Mouse (Mus musculus) MEL (cell line): ENCODE measurements around the gene Cers6.

Experiments
- CHD2 ChIP-seq: IDR thresholded peaks from 2 replicates; pipeline ENCODE4 v1.6.1; 2011; ENCODE audit warnings: low read length, improper control_type of control experiment
- CTCF ChIP-seq, 3 experiments: IDR thresholded peaks in 2 of 3; conservative IDR thresholded peaks in 1 of 3; 2 replicates each; pipeline ENCODE4 v1.5.1; 2011 to 2012; ENCODE audit warnings: low read length in 3 of 3, low read depth in 2 of 3, mild to moderate bottlenecking in 2 of 3, improper control_type of control experiment in 1 of 3, inconsistent platforms in 1 of 3, mixed read lengths in 1 of 3, moderate library complexity in 1 of 3; ENCODE audit not compliant: control insufficient read depth in 1 of 3, insufficient read depth in 1 of 3, poor library complexity in 1 of 3, severe bottlenecking in 1 of 3
- E2F4 ChIP-seq: IDR thresholded peaks from 2 replicates; pipeline ENCODE4 v1.6.1; 2011; ENCODE audit warnings: low read depth, low read length, improper control_type of control experiment, borderline replicate concordance
- GABPA ChIP-seq: IDR thresholded peaks from 2 replicates; pipeline ENCODE4 v1.6.1; 2012; ENCODE audit warnings: low read depth, mild to moderate bottlenecking, inconsistent platforms, low read length, improper control_type of control experiment, moderate library complexity
- MEF2A ChIP-seq: IDR thresholded peaks from 2 replicates; pipeline ENCODE4 v1.6.1; 2014; ENCODE audit warnings: low read depth, mild to moderate bottlenecking, inconsistent platforms, low read length, improper control_type of control experiment; ENCODE audit not compliant: poor library complexity, insufficient replicate concordance, severe bottlenecking; ENCODE audit errors: extremely low read depth
- MYC ChIP-seq: IDR thresholded peaks from 2 replicates; pipeline ENCODE4 v1.6.1; 2011; ENCODE audit warnings: low read depth, mild to moderate bottlenecking, low read length, improper control_type of control experiment, moderate library complexity
- NELFE ChIP-seq: IDR thresholded peaks from 2 replicates; pipeline ENCODE4 v1.6.1; 2011; ENCODE audit warnings: low read depth, low read length, improper control_type of control experiment
- POLR2A ChIP-seq, 2 experiments: IDR thresholded peaks; 2 replicates each; pipeline ENCODE4 v1.6.1; 2011 to 2012; ENCODE audit warnings: low read length in 2 of 2, mild to moderate bottlenecking in 2 of 2, control low read depth in 1 of 2, improper control_type of control experiment in 1 of 2, low read depth in 1 of 2, moderate library complexity in 1 of 2; ENCODE audit not compliant: control insufficient read depth in 1 of 2, insufficient read depth in 1 of 2, poor library complexity in 1 of 2
- POLR2AphosphoS5 ChIP-seq: IDR thresholded peaks from 2 replicates; pipeline ENCODE4 v1.6.1; 2012; ENCODE audit warnings: low read depth, borderline replicate concordance, mild to moderate bottlenecking, inconsistent platforms, low read length, moderate library complexity, mixed read lengths
- TBP ChIP-seq: IDR thresholded peaks from 2 replicates; pipeline ENCODE4 v1.8.0; 2011; ENCODE audit warnings: low read depth, low read length, improper control_type of control experiment
- TCF12 ChIP-seq: IDR thresholded peaks from 2 replicates; pipeline ENCODE4 v1.6.1; 2014; ENCODE audit warnings: low read depth, mild to moderate bottlenecking, inconsistent platforms, low read length, improper control_type of control experiment, moderate library complexity
- USF2 ChIP-seq, 2 experiments: IDR thresholded peaks; 2 replicates each; pipeline ENCODE4 v1.6.1; 2011 to 2012; ENCODE audit warnings: improper control_type of control experiment in 2 of 2, low read length in 2 of 2, borderline replicate concordance in 1 of 2, inconsistent platforms in 1 of 2, low read depth in 1 of 2, mild to moderate bottlenecking in 1 of 2; ENCODE audit not compliant: insufficient read depth in 1 of 2
- ZC3H11A ChIP-seq: IDR thresholded peaks from 2 replicates; pipeline ENCODE4 v1.6.1; 2012; ENCODE audit warnings: low read depth, mild to moderate bottlenecking, inconsistent platforms, low read length, improper control_type of control experiment
- ZKSCAN1 ChIP-seq: IDR thresholded peaks from 2 replicates; pipeline ENCODE4 v1.6.1; 2012; ENCODE audit warnings: low read depth, mild to moderate bottlenecking, inconsistent platforms, low read length, improper control_type of control experiment, moderate library complexity

DNA sequence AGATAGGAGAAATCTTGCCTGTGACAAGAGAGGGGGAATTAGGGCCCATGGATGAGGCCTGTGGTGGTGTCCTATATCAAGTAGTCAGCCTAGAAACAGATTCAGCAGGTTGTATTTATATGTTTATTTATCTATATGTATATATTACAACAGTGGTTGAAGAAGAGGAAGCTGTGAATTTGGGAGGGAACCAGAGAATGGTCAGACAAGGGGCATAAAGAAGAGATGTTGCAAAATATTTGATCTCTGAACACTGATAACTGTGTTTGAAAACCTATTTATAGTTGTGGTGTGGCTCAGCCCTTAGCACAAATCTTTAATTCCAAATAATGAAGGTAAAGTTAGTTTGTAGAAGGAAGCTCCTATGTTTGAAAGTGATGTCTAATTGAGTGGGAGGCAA is 134.5 kb downstream of the Cers6 start:
- TF ChIP-seq CTCF (IDR thresholded peaks at IDR 0.05 in 2 of 3, conservative IDR thresholded peaks at IDR 0.05 in 1 of 3; ENCODE audit: control insufficient read depth in 1 of 3, insufficient read depth in 1 of 3, low read depth in 2 of 3, low read length in 3 of 3, poor library complexity in 1 of 3, severe bottlenecking in 1 of 3) (no peak), MYC (no peak), TBP (no peak), CHD2 (no peak), NELFE (no peak), POLR2AphosphoS5 (no peak), USF2 (IDR thresholded peaks at IDR 0.05; ENCODE audit: borderline replicate concordance in 1 of 2, insufficient read depth in 1 of 2, low read depth in 1 of 2, low read length in 2 of 2) (no peak), ZC3H11A (no peak), MEF2A (no peak), TCF12 (no peak), POLR2A (IDR thresholded peaks at IDR 0.05; ENCODE audit: control insufficient read depth in 1 of 2, insufficient read depth in 1 of 2, low read depth in 1 of 2, low read length in 2 of 2, poor library complexity in 1 of 2) (no peak), ZKSCAN1 (no peak), E2F4 (no peak), GABPA (no peak)
